Mouse (Mus musculus) erythroblast, adult 5-6 weeks (primary cell): ENCODE results near the gene Ccdc88c. TPM values are rescaled to one million over a fixed set of nuclear protein-coding genes. Genes with fewer than 3 reads are reported as not detected.

Source experiments
- ATAC-seq: replicated peaks from 2 replicates; pipeline ENCODE4 v1.8.0; 2016; ENCODE audit warnings: moderate number of reproducible peaks, mild to moderate bottlenecking, moderate TSS enrichment, inconsistent platforms; ENCODE audit not compliant: poor library complexity, low FRiP score, severe bottlenecking
- total RNA-seq, 2 experiments: library from RNA; stranded (forward) in 1 of 2; stranded (reverse) in 1 of 2; fragments of 150-400 nt in 1 of 2; fragments of 200-764, 138-1000 nt in 1 of 2; gene quantifications; 2 replicates each; pipeline versions ENCODE4 v1.2.3 to v1.2.4; 2015 to 2017; ENCODE audit warnings: low replicate concordance in 2 of 2

Ccdc88c gene
- total RNA-seq, 2 experiments from 2014 or later: 56.1 to 180 TPM

DNA sequence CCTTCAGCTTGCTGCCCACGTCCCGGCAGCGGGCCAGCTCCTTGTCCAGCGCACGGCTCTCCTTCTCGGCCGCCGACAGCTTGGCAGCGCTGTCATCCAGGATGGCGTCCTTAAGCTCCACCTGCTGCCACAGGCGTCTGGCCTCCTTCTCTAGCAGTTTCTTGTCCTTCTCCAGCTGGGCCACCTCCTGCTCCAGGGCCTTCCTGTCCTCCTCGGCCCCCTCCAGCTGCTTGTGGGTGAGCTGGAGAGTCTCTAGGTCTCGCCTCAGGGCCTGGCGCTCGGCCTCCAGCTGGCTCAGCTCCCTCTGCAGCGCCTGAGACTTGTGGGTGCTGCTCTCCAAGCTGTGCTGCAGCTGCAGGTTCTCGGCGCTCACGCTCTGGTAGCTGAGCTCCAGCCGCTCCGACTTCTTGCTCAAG is 83.9 kb downstream of the Ccdc88c start:
- no peak for ATAC-seq

DNA sequence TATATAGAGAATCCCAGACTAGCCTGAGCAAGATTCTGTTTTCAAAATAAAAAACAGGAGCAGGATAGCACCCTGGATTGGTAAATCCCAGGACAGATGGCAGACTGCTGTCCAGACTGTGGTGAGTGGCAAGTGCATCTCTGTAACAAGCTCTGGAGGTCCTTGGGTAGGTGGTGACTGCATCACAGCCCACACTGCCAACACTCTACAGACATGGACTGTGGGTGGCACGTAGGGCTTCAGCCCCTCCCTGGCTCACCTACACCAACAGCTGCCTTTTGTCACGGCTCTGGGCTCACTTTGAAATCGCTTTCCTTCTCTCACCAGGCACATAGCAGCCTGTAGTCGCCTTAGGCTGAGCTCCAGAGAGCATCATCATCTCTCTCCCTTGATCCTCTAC is 85.7 kb downstream of the Ccdc88c start:
- no peak for ATAC-seq

DNA sequence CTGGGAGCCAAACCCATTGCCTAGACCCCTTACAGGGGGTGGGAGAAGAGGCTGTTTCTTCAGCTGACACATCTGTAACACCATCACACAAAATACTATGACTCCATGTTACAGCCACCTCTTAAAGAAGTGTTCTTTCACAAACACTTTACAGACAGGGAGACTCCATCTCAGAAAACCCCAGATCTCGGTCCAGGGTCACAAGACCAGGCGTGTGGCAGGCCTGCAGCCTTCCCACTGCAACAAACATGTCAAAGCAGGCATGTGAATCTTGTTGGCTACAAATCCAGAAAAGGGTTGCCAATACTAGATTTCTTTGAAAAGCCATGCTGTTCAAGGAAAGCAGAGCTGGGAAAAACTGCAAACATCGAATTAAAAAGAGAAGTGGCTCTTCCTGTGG is 87.5 kb downstream of the Ccdc88c start:
- ATAC-seq: no peak

DNA sequence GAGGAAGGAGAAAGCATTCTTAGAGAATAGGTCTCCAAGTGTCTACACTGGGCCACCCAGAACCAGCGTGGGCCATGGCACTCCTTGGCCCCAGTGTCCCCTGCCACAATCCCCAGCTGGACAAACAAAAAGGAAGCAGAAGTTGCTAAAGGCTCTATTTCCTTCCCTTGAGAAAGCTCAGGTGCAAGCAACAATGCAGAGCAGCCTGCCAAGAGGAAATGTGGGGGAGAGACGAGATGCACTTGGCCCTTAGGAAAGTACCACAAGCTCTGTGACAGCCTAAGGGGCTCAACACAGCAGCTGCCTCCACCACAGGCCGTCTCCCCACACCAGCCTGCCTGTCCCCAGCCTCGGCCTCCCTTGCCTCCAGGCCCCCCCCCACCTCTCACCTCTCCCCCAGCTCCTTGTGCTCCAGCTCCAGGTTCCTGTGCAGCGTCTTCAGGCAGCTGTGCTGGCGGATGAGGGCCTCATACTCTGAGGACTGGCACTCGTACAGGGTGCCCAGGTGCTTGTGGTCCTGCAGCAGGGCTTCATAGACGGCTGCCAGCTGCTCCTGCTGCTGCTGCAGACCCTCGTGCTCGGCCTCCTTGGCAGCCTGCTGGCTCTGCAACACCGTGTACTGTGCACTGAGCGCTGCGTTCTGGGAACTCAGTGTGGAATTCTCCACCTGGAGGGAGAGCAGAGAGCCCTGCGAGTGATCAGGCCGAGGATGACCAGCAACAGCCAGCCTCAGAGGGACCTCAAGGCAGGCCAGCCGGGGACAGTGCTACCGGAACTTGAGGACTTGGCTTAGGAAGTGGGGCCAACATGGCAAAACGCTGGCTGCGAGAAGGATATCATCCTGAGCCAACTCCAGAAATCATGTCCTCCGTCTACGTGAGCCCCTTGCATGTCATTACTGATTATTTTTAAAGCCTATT is 91.2 kb downstream of the Ccdc88c start:
- ATAC-seq: no peak

DNA sequence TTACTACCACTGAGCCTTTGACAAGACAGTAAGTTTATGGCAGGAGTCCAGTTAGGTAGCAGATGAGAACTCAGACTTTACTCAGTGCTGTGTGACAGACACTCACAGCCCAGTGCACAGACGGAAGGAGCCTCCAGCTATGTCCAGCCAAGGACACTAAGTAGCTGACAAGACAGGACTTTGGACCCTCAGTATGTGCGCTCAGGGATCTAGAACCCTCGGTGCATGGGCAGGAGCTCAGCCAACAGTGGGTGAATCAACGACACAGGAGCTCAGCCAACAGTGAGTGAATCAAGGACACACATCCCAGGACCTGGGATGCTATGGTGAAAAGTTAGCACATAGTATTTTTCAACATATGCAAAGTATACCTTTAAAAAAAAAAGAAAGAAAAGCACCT is 92.1 kb downstream of the Ccdc88c start:
- peak; percentile 18; the same call in 1 of the 2 replicates for ATAC-seq

DNA sequence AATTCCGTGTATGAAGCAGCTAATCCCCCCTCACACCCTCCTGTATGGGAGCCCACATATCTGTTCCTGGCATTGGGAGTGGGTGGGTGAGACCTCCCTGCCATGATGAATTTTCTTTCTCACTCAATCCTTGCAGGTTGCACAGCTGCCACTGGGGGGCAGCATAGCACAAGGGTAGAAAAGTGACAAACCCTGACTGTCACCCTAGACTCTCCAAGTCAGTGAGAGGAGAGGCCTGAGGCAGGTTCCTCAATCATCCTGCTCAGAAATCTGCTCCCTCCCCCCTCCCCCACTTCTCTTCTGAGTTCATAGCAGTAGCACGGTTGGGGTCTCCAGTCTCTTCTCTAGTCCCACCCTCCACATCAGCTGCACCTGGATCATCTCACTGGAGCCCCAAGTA is 92.7 kb downstream of the Ccdc88c start:
- peak; percentile 80 for ATAC-seq

DNA sequence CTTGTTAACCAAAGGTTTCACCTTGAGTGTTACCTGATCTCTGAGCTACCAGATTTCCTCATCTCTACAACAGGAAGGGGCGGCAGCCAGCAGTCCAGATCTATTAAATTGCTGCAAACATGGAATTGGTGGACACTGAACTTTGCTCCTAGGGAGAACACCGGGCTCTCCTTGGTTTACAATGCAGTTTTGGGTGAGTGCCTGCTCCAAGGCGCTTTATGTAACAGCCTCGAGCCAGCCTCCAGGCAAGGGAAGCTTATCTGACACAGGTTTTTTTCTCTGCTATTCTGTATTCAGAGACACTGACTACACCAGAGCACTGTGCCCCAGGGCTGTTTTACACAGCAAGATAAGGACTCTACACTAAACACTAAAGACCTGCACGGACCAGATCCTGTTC is 94.1 kb downstream of the Ccdc88c start:
- no peak for ATAC-seq

DNA sequence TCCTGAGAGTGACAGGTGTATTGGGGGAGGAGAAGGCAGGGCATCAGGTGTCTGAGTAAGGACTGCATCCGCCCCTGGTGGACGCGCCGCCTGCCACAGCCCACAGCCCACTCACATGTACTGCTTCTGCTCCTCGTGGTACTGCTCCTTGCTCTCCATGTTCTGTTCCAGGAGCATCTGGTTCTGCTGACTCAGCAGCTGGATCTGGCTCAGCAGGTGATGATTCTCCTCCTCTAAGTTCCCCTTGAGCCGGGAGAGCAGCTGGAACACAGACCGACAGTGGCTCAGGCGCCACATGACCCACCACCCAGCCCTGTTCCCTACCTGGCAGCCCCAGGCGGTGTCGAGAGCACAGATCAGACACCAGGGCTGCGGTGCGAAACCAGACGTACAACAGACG is 97.2 kb downstream of the Ccdc88c start:
- no peak for ATAC-seq

DNA sequence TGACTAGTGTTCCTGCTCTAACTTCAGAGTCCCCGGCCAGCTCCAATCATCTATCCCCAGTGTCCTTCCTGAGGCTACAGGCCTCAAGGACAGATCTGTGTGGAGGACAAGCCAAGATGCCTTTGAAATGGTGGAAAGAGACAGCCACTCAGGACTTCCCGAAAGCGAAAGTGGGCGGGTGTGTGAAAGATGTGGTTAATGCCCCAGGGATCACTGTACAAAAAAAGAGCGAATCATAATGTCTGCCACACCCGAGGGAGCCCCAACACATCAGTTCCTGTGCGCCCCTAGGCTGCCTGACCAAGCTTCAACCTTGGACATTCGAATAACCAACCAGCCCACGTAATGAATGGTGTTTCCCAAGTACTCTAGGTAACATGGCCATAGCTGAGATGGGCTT is 100.6 kb downstream of the Ccdc88c start:
- ATAC-seq: no peak

DNA sequence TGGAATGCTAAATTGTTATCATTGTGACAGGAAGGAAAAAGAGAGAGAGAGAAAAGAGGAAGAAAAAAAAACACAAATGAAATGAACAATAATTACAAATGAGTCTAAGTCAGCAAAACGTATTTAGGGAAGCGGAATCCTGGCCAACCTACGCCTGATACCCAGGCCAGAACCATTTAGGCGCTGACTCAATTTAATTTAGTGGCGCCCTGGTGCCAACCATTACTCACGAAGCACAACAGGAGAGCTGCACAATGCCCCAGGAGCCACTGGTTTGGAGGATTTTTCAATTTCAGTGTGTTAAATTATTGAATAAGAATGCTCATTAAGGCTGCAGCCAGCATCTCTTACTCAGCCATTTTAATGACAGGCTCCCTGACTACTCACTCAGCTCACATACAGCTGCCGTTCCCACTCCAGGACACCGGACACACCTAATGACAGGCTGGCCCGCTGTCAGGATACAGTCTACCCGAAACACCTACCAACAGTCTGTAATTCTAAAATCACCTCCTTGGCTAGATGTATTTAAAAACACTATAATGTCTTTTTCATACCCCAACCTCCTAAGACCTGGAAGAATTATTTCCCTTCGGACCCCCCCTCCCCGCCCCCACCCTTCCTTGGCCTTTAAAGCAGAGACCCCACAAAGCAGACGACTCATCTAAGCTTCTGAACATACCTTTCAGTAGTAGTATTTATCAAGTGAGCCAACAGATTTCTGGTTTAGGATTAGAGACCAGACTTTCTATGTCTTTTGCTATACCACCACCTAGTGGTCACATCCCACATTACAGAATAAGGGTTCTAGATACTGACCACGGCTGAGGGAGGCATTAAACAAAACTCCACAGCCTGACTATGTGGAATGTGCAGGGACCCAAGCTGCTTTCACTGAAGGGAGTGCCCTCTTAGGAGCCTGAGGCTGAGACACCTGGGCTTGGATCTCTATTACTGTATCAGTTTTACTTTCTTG is 102.9 kb downstream of the Ccdc88c start:
- ATAC-seq: peak; percentile 63; the same call in 1 of the 2 replicates

DNA sequence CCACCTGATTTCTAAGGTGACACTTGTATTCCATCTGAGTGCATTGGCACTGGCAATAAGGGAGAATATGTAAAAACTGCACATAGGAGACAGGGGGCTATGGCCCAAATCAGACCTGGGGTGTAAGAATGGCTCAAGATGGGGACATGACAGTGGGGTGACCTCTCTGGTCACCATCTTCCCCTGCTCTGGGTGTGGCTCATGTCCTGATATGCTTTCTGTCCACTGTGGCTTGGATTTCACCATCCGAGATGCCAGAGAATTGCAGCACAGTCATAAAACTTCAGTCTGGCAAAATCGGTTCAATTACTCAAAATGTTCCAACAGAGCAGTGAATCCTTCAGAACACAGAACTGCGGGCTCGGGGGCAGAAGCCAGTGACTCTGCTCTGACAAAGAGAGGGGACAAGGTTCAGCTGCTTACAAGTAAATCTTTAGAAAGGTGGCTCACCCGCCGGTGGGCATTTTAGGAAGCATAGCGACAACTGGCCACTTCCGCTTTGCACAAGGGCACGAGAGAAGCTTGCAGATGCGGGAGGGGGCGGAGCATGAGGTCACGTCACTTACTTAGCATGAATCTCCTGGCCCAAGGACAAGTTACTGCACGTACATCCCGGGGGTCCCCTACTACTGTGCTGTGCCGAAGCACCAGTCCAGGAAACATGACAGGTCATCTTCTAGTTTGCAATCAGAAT is 104.1 kb downstream of the Ccdc88c start:
- ATAC-seq: no peak

DNA sequence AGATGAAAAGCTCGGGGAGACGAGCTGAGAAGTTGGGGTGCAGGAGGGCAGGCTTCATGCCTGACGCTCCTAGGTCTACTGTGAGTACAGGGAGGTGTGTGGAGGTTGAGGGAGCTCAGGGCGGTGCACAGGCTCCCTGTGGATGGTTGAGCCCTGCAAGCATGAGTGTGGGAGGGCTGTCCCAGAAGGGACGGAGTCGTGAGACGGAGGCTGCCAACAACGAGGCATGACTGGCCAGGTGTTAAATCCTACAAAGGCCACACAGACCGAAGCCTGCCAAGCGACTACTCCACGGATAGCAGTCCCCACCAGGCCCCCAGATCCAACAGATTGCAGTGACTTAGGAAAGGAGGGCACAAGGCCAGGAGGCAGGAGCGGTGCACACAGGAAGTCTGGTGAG is 118.1 kb downstream of the Ccdc88c start:
- ATAC-seq: peak; percentile 48

DNA sequence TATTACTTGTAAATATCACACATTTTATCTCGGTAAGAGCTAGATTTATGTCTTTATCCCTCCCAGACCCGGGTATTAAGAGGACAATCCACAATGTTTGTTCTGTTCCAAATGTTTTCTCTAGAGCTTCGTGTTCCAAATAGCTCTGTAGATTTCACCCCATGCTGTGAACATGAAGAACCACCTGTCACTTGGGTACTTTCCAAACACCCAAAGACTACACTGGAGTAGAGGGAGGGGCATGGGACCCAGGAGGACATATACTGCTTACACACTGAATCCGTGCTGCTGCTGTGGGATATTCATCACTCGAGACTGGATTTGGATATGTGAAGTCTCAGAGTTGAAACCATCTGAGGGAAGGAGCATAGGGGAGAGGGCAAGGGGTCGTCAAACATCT is 119.1 kb downstream of the Ccdc88c start:
- no peak for ATAC-seq

DNA sequence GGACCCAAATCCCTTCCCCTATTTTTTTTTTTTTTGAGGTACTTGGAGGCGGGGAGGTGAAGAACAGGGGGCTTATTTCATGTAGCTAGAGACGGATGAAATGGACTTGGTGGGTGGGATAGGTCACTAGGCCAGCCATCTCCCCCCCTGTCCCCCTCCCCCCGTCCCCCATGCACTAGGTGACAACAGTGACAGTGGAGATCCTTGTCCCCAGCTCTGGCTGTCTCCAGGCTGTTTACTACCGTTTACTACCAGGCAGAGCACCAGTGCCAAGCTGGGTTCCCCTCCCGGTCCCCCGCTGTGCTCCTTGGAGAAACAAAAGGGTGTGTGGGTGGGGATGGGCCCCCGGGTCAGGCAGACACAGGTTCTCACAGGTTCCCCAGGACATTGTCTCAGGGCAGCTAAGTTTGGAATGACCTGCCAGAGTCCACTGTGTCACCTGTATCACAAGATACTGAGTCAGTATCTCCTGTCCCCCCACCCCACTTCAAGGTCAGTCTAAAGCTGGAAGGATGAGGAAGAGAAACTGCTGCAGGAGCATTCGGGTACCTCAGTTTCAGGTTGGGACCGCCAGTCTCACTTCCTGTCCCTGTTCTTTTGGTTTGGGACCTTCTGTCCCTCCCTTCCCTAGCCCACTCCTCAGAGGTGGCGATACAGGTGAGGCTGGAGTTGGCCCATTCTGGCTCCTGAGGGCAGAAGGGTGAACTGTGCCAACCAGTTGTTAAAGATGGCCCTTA is 120.4 kb downstream of the Ccdc88c start:
- no peak for ATAC-seq

DNA sequence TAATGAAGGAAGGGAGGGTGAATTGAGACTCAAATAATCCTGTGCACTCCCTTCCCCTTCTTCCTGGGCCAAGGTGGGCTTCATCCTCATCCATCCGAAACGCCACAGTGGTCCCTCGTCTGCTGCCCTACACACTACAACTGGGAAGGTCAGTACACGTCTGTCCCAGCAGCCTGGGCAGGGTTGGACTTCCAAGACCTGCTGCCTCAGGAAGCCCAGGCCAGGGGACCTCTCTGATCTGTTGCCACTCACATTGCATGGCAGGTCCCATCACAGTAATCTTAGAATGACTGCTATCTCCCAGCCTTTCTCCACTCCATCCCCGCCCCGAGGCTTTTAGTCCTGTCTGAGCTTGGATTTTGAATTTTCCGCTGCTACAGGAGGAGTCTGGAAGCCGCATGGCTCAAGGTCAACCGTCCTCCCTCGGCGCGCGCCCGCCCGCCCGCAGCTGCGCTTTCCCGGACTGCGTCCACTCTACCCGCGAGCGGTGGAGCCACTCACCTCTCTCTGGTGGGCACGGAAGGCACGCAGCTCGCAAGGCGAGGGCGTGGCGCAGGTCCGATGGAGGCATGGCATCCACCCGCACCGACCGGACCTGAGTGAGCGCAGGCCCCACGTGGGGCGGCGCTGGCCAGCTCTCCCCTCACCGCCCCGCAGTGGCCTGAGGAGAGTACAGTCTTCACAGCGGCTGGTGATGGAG is 121.1 kb downstream of the Ccdc88c start, which contains the start of gene Gpr68:
Gpr68 (minus strand) TSS at position 601 of the 700 bp plus-strand sequence.
- ATAC-seq: no peak

DNA sequence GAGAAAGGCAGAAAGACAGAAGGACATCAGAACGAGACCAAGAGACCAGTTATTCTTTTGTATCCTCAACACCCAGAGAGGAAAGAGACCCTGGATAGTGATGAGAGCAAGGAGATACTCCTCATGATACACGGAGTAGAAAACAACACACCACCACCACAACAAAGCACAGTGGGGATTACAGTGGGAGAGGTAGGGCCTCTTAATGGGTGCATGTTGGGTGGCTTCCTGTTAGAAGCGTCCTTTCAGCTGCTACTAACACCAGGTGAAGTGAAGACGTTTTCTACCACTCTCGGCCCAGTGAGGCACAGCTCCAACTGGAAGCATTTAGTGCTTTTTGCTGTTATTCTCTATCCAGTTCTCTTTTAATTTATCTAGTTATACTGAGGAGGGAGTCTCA is 122.0 kb downstream of the Ccdc88c start:
- no peak for ATAC-seq

DNA sequence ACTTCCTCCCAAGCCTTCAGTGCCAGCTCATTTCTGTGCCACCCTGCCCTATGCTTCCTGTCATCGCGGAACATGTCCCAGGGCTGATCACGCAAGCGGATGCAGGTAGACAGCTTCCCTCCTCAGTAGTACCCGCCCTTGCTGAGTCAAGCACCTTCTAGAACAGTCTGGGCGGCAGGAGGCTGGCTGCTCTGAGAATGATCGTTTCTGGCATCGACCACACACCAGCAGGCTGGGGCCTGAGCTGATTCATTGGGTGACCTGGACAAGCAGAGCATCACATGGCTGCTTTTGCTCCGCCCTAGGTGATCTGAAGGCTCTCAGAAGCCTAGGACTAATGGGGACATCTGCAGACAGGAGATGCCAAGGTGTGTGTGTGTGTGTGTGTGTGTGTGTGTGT is 125.1 kb downstream of the Ccdc88c start:
- no peak for ATAC-seq

DNA sequence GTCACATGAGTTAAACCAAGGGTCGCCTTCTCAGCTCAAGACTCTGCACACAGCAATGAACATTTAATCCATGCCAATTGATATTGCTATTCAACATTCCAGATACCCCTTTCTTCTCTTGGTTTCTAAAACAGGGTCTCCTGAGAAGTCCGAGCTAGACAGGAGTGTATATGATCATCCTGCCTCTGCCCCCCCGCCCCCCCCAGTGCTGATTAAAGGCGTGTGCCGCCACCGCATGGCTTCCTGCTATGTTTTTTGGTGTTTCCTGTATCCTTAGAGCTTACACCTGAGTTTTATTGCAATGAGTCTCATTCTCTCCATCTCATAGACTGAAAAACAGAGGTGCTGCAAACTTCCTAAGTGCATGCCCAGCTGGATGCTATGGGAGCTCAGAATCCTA is 127.5 kb downstream of the Ccdc88c start:
- no peak for ATAC-seq

DNA sequence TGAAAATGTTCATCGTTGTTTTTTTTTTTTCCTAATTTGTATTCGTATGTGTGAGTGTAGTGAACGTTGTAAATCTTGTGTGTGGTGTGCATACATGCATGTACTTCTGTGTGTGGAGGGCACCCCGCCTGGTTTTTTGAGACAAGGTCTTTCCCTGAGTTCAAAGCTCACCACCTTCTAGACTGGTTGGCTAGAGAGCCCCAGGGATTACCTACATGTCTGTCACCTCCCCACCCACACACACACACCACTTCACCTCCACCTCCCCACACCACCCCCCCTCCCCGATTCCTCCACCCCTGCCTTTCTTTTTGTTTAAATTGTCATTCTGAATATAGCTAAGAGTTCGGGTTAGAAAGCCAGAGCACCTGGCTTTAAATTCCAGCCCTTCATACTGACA is 128.0 kb downstream of the Ccdc88c start:
- no peak for ATAC-seq
